18 mouse cellular contexts compared by ENCODE assay signal in the genomic region with DNA sequence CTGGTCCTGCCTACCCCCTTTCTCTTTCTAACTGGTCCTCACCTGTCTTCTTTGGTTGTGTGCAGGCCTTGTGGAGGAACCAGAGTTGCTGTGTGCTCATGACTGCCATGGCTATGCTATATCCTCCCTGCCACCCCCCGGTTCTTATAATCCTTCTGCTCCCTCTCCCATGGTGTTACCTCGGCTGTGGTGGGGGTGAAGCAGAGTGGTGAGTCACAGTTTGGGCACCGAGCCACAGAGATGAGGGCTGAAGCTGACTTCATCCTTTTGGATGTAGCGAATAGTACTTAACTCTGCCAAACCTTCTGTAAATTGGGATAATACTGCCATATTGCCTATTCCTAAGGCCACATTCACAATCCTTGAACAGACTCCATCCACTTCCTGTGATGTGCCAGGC. TPM values are rescaled to one million over a fixed set of nuclear protein-coding genes. Genes with fewer than 3 reads are reported as not detected.
DNase-seq lines count a peak whose midpoint lies in the region; ATAC-seq and TF ChIP-seq lines count a peak whose summit lies in the region.
"Had no signal": no experiment of that assay in that cellular context is flagged by ENCODE, and none has a peak within 500 bp of the region (broad histone marks: within the 10 kb centered on the region; RNA-seq: fewer than 3 reads in every experiment).

No protein-coding gene starts in this region.

- no peak for TF ChIP-seq CTCF in layer of hippocampus, adult 2 months (conservative IDR thresholded peaks at IDR 0.05)

- 90% methylated on average over 4 of the region's 4 CpGs for WGBS in midbrain, embryonic 13.5 days

- peak; percentile 36; the same call in 1 of the 2 replicates for ATAC-seq in cerebellum, adult (ENCODE audit: insufficient number of reproducible peaks, low FRiP score, low TSS enrichment)
- no peak for ATAC-seq in midbrain, embryonic 13.5 days
- ATAC-seq: forebrain, embryonic 15.5 days; lung, postnatal 0 days; midbrain, embryonic 16.5 days had no signal

- H3K4me3 ChIP-seq in layer of hippocampus, adult 2 months = no peak overlapping the region
- H3K4me3 ChIP-seq in midbrain, embryonic 13.5 days (replicated peaks) = no peak overlapping the region
- H3K4me3 ChIP-seq: forebrain, embryonic 15.5 days; heart, embryonic 13.5 days; limb, embryonic 15.5 days had no signal

- H3K27ac ChIP-seq in layer of hippocampus, adult 2 months = 0 out of 2 replicates have a peak overlapping the region, but pooled peaks have one; percentile 23
- H3K27ac ChIP-seq in midbrain, embryonic 13.5 days = no peak overlapping the region
- H3K27ac ChIP-seq: forebrain, embryonic 15.5 days; heart, embryonic 13.5 days; limb, embryonic 15.5 days had no signal

- no peaks in the 10 kb centered on the region for H3K36me3 ChIP-seq in midbrain, embryonic 13.5 days
- H3K36me3 ChIP-seq: forebrain, embryonic 15.5 days; heart, embryonic 13.5 days; limb, embryonic 15.5 days had no signal

- no peak for DNase-seq in cerebellum, postnatal 4 days (ENCODE audit: low spot score in 2 of 2)
- peak; percentile 66 to 73 for DNase-seq in layer of hippocampus, adult 2 months (ENCODE audit: low spot score in 2 of 2)
- DNase-seq in layer of hippocampus, adult 9-10 months (ENCODE audit: low spot score) = no peak
- DNase-seq in brain, adult 2 months (ENCODE audit: low read depth, low spot score) = peak; percentile 95
- peak; percentile 57 to 92 for DNase-seq in left cerebral cortex, postnatal 25 days (ENCODE audit: low spot score in 2 of 2)
- no peak for DNase-seq in embryo, embryonic 10 days (ENCODE audit: low spot score)
- DNase-seq: B cell, adult 2 months; kidney, postnatal 25 days had no signal

- 0 out of 2 replicates have a peak, but pooled peaks cover 7% of the 10 kb centered on the region for H3K27me3 ChIP-seq in midbrain, embryonic 13.5 days
- H3K27me3 ChIP-seq: forebrain, embryonic 15.5 days had no signal

- H3K9ac ChIP-seq in midbrain, embryonic 13.5 days (replicated peaks) = no peak overlapping the region
- H3K9ac ChIP-seq: forebrain, embryonic 15.5 days; heart, embryonic 13.5 days; limb, embryonic 15.5 days had no signal

- peaks cover 26% of the 10 kb centered on the region for H3K4me1 ChIP-seq in midbrain, embryonic 13.5 days (replicated peaks)
- H3K4me1 ChIP-seq: limb, embryonic 15.5 days had no signal

- H3K4me2 ChIP-seq in midbrain, embryonic 13.5 days (replicated peaks) = no peak overlapping the region
- H3K4me2 ChIP-seq: forebrain, embryonic 15.5 days; heart, embryonic 13.5 days; limb, embryonic 15.5 days had no signal

- intact Hi-C loops in left cerebral cortex, postnatal 25 days (cut with DNase I) = no loop called here

- H3K9me3 ChIP-seq in midbrain, embryonic 13.5 days = no peaks in the 10 kb centered on the region
- H3K9me3 ChIP-seq: forebrain, embryonic 15.5 days; heart, embryonic 13.5 days; limb, embryonic 15.5 days had no signal

RNA-seq across cellular contexts. Expression of gene Sirpa, which starts 12.0 kb away (rescaled TPM):
- 100 to 1,000 TPM; 279 to 289 TPM for total RNA-seq in layer of hippocampus, adult 2 months (2021)
- total RNA-seq in left cerebral cortex, postnatal 25 days (2021) = 100 to 1,000 TPM; 387 to 409 TPM
- polyA plus RNA-seq in midbrain, embryonic 13.5 days (2015; fragmentation: Nextera tagmentation; extraction: Ambion mirVana) = 19.1 and 21.0 TPM in 2 replicates
- total RNA-seq: MEL had no signal

RNA-seq across cellular contexts. Expression of gene F830045P16Rik, which starts 44.3 kb away (rescaled TPM):
- under 1 TPM; 0.38 to 0.54 TPM for total RNA-seq in layer of hippocampus, adult 2 months (2021)
- total RNA-seq in left cerebral cortex, postnatal 25 days (2021) = under 1 TPM; 0.60 to 0.66 TPM
- polyA plus RNA-seq in midbrain, embryonic 13.5 days (2015; fragmentation: Nextera tagmentation; extraction: Ambion mirVana) = not detected in 2 replicates
- total RNA-seq: MEL had no signal
- polyA plus RNA-seq: embryonic facial prominence, embryonic 11.5 days; forebrain, embryonic 15.5 days; heart, embryonic 13.5 days; lung, postnatal 0 days; midbrain, embryonic 16.5 days; neural tube, embryonic 14.5 days had no signal

Comparison
In these comparisons a context has a peak if more than half of its experiments do, and no peak if none do; other contexts are left out.
1. DNase-seq: peak in layer of hippocampus, adult 2 months (2 of 2), brain, adult 2 months (single experiment) and left cerebral cortex, postnatal 25 days (2 of 2); none in cerebellum, postnatal 4 days (0 of 2), layer of hippocampus, adult 9-10 months (single experiment) and embryo, embryonic 10 days (single experiment).